Mouse (Mus musculus): Measurements from ENCODE around the gene Gm9844. TPM values are rescaled to one million over a fixed set of nuclear protein-coding genes. Genes with fewer than 3 reads are reported as not detected.

The Gm9844 gene
- polyA plus RNA-seq, 1 experiment from 2014 or later = 13.8 TPM

DNA sequence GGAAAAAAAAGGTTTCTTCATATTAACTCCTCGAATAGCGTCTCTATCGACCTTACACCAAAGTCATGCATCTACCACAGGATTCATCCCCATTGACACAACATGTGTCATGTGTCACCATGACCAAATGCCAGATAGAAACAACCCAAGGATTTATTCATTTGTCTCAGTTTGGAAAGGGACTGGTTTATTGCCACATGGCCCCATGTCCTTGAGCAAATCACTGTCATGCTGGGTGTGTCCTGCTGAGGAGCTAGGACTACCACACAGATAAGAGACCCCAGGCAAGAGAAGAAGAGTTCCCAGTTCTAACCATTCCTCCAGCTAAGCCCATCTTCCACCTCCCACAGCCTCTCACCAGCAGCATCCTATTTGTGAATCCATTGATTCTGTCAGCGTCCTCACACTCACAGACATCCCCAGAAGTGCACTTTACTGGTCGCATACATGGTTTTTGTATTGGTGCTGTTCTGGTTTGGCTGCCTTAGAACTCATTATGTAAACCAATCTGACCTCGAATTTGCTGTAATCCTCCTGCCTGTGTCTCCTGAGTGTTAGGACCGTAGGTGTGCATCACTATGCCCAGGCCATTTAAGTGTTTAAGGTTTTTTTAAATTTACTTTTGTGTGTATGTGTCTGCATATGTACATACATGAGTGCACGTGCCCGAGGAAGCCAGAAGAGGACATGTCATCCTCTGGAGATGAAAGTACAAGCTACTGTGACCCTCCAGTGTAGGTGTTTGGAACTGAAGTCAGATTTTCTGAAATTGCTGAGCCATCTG is 20.6 kb downstream of the Gm9844 start:
- no peak overlapping the region for H3K9ac ChIP-seq (replicated peaks; ENCODE audit: low read depth)
- peaks cover 17% of the 10 kb centered on the region; the same call in 1 of the 2 replicates for H3K36me3 ChIP-seq (ENCODE audit: insufficient read depth, low read length)
- TF ChIP-seq CTCF (IDR thresholded peaks at IDR 0.05) = no peak
- peaks cover 22% of the 10 kb centered on the region for H3K4me1 ChIP-seq (ENCODE audit: insufficient read depth, low read depth, low read length)
- DNase-seq (ENCODE audit: low spot score) = no peak
- H3K4me3 ChIP-seq (ENCODE audit: low read depth, low read length) = no peak overlapping the region
- ATAC-seq = no peak
- no peak overlapping the region for H3K4me2 ChIP-seq (replicated peaks; ENCODE audit: low read depth, low read length)
- WGBS = 88% methylated on average over 9 of the region's 9 CpGs
- H3K27ac ChIP-seq (ENCODE audit: low read length) = no peak overlapping the region
- no peaks in the 10 kb centered on the region for H3K9me3 ChIP-seq (ENCODE audit: low read length)
- no peaks in the 10 kb centered on the region for H3K27me3 ChIP-seq (replicated peaks; ENCODE audit: insufficient read depth, low read length)

GRCm38 (mm10) chr7:24883896-24884692 is 22.1 kb downstream of the Gm9844 start, which contains the start of gene Rps19:
Gene Rps19 (plus strand): TSS chr7:24884371.
- peak; percentile 95 for ATAC-seq
- H3K4me3 ChIP-seq (ENCODE audit: low read depth, low read length) = peak within 1 kb of the TSS; percentile 89
- WGBS = under 1% methylated on average over 57 of the region's 57 CpGs
- peaks cover 25% of the 10 kb centered on the region for H3K36me3 ChIP-seq (ENCODE audit: insufficient read depth, low read length)
- no peaks in the 10 kb centered on the region for H3K27me3 ChIP-seq (replicated peaks; ENCODE audit: insufficient read depth, low read length)
- peaks cover 22% of the 10 kb centered on the region for H3K4me1 ChIP-seq (ENCODE audit: insufficient read depth, low read depth, low read length)
- H3K9me3 ChIP-seq (ENCODE audit: low read length) = no peaks in the 10 kb centered on the region
- peak within 1 kb of the TSS; percentile 98 for H3K9ac ChIP-seq (replicated peaks; ENCODE audit: low read depth)
- DNase-seq (ENCODE audit: low spot score) = peak; percentile 100
- peak; percentile 92 for TF ChIP-seq EP300 (IDR thresholded peaks at IDR 0.05)
- TF ChIP-seq CTCF (IDR thresholded peaks at IDR 0.05) = peak; percentile 68
- peak within 1 kb of the TSS; percentile 96 for H3K27ac ChIP-seq (ENCODE audit: low read length)
- peak within 1 kb of the TSS; percentile 58 for H3K4me2 ChIP-seq (replicated peaks; ENCODE audit: low read depth, low read length)

DNA sequence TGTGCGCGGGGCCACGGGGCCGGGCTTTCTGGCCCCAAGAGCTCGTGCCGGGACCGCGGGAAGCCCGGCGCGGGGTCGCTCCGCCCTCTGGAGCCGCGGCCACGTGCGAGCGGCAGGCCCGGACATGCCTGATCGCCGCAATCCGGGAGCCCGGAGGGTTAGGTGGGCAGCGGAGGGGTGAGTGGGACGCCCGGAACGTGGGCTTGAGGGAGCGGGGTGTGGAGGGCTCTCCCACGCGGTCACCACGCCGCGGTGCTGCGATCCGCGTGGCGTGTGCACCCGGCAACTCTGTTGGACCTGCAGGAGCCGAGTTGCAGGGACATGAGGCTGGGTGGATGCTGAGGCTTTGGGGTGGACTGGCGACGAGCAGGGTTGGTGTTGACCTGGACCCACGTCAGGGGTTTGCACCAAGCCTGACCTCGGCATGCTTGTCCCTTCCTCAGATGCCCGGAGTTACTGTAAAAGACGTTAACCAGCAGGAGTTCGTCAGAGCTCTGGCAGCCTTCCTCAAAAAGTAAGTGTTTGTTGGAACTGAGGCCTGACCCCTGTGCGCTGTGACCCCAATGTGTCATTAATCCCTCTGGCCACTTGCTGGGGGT is 22.8 kb downstream of the Gm9844 start:
- TF ChIP-seq EP300 (IDR thresholded peaks at IDR 0.05) = no peak
- 0 out of 2 replicates have a peak, but pooled peaks have one; percentile 2 for TF ChIP-seq CTCF (IDR thresholded peaks at IDR 0.05)
- H3K27me3 ChIP-seq (replicated peaks; ENCODE audit: insufficient read depth, low read length) = no peaks in the 10 kb centered on the region
- peaks cover 25% of the 10 kb centered on the region for H3K36me3 ChIP-seq (ENCODE audit: insufficient read depth, low read length)
- H3K4me2 ChIP-seq (replicated peaks; ENCODE audit: low read depth, low read length) = peak overlapping the region; percentile 58
- DNase-seq (ENCODE audit: low spot score) (peak; percentile 64), ATAC-seq (no peak)
- peaks cover 22% of the 10 kb centered on the region for H3K4me1 ChIP-seq (ENCODE audit: insufficient read depth, low read depth, low read length)
- under 1% methylated on average over 47 of the region's 47 CpGs for WGBS
- no peaks in the 10 kb centered on the region for H3K9me3 ChIP-seq (ENCODE audit: low read length)
- peak overlapping the region; percentile 96 for H3K27ac ChIP-seq (ENCODE audit: low read length)
- H3K9ac ChIP-seq (replicated peaks; ENCODE audit: low read depth) = peak overlapping the region; percentile 98
- H3K4me3 ChIP-seq (ENCODE audit: low read depth, low read length) = peak overlapping the region; percentile 89

GRCm38 (mm10) chr7:24885468-24886307 is 23.7 kb downstream of the Gm9844 start:
- Histone ChIP-seq H3K27ac (ENCODE audit: low read length) (peak overlapping the region; percentile 96), H3K4me3 (ENCODE audit: low read depth, low read length) (peak overlapping the region; percentile 89), H3K9ac (replicated peaks; ENCODE audit: low read depth) (peak overlapping the region; percentile 98), H3K4me1 (ENCODE audit: insufficient read depth, low read depth, low read length) (peaks cover 22% of the 10 kb centered on the region), H3K27me3 (replicated peaks; ENCODE audit: insufficient read depth, low read length) (no peaks in the 10 kb centered on the region), H3K36me3 (ENCODE audit: insufficient read depth, low read length) (peaks cover 25% of the 10 kb centered on the region), H3K9me3 (ENCODE audit: low read length) (no peaks in the 10 kb centered on the region), H3K4me2 (replicated peaks; ENCODE audit: low read depth, low read length) (peak overlapping the region; percentile 58)
- TF ChIP-seq EP300 (IDR thresholded peaks at IDR 0.05) (no peak), CTCF (IDR thresholded peaks at IDR 0.05) (no peak)
- WGBS = 20% methylated on average over 12 of the region's 12 CpGs
- DNase-seq (ENCODE audit: low spot score) (no peak), ATAC-seq (no peak)

DNA sequence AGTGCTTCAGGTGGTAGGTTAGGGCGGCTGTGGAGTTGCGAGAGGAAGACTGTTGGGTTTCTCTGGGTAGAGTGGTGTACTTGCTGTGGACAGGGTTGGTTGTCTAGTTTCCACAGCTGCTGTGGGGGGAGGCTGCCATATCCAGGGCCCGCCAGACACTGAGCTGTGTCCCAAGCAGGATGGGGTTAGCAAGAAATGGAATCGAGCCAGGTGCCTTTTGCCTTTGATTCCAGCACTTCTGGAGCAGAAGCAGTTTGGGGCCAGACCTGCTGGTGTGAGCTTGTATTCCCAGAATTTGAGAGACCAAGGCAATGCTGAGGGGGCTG is 24.3 kb downstream of the Gm9844 start:
- DNase-seq (ENCODE audit: low spot score) = peak; percentile 44
- ATAC-seq = no peak
- H3K27ac ChIP-seq (ENCODE audit: low read length) = peak overlapping the region; percentile 96
- peak overlapping the region; percentile 98 for H3K9ac ChIP-seq (replicated peaks; ENCODE audit: low read depth)
- H3K36me3 ChIP-seq (ENCODE audit: insufficient read depth, low read length) = peaks cover 25% of the 10 kb centered on the region
- peaks cover 22% of the 10 kb centered on the region for H3K4me1 ChIP-seq (ENCODE audit: insufficient read depth, low read depth, low read length)
- peak overlapping the region; percentile 89 for H3K4me3 ChIP-seq (ENCODE audit: low read depth, low read length)
- no peak for TF ChIP-seq CTCF (IDR thresholded peaks at IDR 0.05)
- H3K4me2 ChIP-seq (replicated peaks; ENCODE audit: low read depth, low read length) = peak overlapping the region; percentile 58
- H3K27me3 ChIP-seq (replicated peaks; ENCODE audit: insufficient read depth, low read length) = no peaks in the 10 kb centered on the region
- no peaks in the 10 kb centered on the region for H3K9me3 ChIP-seq (ENCODE audit: low read length)
- 20% methylated on average over 4 of the region's 4 CpGs for WGBS
